Mouse (Mus musculus) splenic B cell, adult 2 months (primary cell): Measurements from ENCODE around the gene Robo2.

Experiments used
- DNase-seq: peaks from one replicate; pipeline ENCODE4 v3.0.0-alpha.2; 2011; ENCODE audit warnings: low read depth, low spot score
- H3K27me3 ChIP-seq: 2 replicates; pipeline ENCODE4 v1.6.1; 2012; ENCODE audit warnings: mild to moderate bottlenecking, low read length, moderate library complexity, mixed read lengths; ENCODE audit not compliant: control insufficient read depth, poor library complexity, insufficient read depth, severe bottlenecking
- H3K36me3 ChIP-seq: 2 replicates; pipeline ENCODE4 v1.6.1; 2012; ENCODE audit warnings: mild to moderate bottlenecking, low read length, moderate library complexity, mixed read lengths; ENCODE audit not compliant: control insufficient read depth, poor library complexity, insufficient read depth, severe bottlenecking

Gene Robo2

DNA sequence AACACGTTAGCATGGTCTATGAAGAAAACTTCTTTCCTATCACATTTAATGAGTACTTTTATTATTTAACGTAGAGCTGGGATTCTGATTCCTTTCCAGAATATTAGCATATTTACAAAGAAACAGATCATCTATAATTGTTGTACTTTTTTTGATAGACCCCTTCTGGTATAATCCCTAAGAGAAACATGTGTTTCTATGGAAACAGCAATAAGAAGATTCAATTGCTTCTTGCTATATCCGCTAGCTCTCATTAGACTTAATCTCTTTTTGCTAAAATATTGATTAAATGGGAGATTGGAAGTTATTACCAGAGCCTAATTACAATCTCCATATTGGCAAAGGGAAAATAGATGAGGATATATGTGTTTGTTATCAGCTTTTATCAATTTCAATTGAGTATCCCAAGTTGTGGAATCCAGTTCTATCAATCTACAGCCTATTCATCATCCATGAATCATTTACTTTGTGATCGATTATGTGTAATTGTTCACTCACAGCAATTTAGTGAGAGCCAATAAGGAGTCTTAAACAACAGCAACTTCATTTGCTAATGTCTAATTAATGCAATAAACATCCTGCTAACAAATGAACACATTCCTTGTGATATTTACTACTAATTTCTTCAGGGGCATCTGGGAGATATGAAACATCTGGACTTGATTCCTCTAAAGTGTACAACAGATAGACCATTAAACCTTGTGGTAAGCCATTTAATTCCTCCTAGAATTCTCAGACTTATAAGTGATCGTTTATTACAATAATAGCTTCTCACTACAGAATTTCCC is 472.0 kb downstream of the Robo2 start:
- Histone ChIP-seq H3K36me3 (no peaks in the 10 kb centered on the region), H3K27me3 (no peaks in the 10 kb centered on the region)
- DNase-seq = no peak

DNA sequence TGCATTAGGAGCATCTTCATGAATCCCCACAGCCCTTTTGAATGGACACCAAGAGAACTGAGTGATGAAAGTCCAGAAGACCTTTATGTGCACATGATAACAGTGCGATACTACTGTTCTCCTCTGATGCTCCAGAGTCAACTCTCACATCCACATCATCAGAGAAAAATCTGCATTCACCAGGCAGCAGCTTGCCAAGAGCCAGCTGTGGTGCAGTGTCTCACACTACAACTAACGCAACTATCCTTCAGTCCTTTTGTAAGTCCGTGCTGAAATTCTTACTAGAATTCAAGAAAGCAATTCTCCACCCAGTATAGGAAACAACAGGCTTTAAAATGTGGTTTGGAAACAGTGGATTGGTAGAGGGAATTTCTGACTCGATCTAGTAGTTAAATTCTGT is 481.3 kb downstream of the Robo2 start:
- H3K36me3 ChIP-seq = no peaks in the 10 kb centered on the region
- DNase-seq = no peak

DNA sequence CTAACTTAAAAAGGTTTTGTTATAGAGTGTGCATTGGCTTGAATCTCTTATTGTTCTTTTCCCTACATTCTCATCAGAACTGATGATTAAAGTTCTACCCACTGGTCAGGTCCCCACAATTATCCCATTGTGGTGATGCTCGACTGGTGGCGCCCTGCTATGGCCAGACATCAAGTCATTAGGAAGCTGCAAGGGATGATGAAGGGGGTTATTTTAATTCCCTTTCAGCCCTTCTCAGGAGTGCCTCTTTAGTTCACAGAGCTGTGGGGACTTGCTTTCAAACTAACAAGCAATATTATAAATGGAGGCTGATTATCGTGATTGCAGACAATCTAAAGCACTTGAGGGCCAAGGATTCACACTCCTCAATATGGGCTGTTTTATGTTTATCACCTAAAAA is 484.1 kb downstream of the Robo2 start:
- Histone ChIP-seq H3K27me3 (no peaks in the 10 kb centered on the region), H3K36me3 (no peaks in the 10 kb centered on the region)
- DNase-seq = no peak

More for the DNA sequence above, 481.3 kb downstream of the Robo2 start:
- H3K27me3 ChIP-seq = no peaks in the 10 kb centered on the region

DNA sequence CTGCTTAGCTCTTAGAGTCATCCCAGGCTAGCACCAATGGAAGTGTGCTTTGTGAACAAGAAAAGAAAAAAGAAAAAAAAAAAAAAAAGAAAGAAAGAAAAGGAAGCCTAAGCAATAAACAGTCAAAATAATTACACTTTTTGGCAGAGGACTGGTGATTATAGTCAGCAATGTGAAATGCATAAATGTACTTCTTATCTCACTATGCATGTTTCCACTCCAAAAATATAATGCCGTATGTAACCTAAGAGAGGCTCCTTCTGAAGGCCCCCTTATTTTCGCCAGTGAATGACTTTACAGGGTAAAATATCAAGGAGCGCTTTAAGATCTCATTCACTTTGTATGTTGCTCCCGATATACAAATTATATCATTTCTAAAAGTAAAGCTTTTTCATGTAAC is 496.2 kb downstream of the Robo2 start:
- Histone ChIP-seq H3K27me3 (no peaks in the 10 kb centered on the region), H3K36me3 (no peaks in the 10 kb centered on the region)
- no peak for DNase-seq

DNA sequence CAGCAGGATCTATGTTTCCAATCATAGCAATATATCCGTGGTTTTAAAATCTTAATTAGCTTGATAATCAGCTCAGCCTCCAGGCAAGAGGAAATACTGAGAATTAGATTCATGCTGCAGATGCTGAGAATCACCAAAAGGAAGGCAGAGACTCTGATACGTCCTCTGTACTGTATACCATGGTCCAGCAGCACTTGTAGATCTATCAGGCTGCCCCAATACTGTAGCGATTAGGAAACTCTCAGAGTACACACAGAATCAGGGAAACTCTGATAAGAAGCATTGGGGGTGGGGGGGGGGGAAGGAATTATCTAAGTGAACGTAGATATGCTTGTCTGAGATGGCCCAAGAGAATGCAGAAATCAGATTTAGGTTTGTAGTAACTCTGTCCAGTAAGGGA is 496.7 kb downstream of the Robo2 start:
- Histone ChIP-seq H3K27me3 (no peaks in the 10 kb centered on the region), H3K36me3 (no peaks in the 10 kb centered on the region)
- DNase-seq = no peak

DNA sequence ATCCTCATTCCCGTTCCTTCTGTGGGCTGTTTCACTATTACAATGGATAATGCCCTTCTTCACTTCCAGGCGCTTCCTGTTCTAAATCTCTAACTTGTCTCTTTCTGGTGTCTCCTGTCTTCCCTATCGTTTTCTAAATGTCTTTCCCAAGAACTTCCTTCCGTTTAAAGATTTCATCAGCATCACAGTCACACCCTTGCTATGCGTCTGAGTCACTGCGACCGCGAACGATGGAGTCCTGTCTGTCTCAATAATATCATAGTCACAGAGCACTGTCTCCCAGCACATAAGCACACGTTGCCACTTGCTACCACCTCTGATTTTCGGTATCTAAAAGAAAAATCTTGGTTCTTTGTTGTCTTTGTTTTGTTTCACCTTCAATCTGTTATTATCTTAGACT is 503.1 kb downstream of the Robo2 start:
- DNase-seq = no peak
- Histone ChIP-seq H3K36me3 (no peaks in the 10 kb centered on the region), H3K27me3 (no peaks in the 10 kb centered on the region)

DNA sequence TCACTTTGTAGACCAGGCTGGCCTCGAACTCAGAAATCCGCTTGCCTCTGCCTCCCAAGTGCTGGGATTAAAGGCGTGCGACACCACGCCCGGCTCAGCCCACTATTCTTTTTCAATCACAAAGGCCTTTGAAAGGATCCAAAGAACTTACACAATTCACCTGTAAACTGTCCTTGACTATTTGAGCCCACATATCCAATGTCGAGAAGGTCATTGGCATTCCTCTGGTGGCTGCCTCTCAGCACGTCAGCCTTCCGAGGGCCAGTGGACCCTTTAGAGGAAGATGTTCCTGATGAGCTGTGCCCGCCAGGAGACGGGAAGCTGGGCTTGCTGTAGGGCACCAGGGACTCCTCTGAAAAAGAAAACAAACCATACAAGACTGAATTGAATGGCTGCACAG is 514.8 kb downstream of the Robo2 start:
- DNase-seq = no peak
- Histone ChIP-seq H3K27me3 (no peaks in the 10 kb centered on the region; the same call in 1 of the 2 replicates), H3K36me3 (no peaks in the 10 kb centered on the region)

DNA sequence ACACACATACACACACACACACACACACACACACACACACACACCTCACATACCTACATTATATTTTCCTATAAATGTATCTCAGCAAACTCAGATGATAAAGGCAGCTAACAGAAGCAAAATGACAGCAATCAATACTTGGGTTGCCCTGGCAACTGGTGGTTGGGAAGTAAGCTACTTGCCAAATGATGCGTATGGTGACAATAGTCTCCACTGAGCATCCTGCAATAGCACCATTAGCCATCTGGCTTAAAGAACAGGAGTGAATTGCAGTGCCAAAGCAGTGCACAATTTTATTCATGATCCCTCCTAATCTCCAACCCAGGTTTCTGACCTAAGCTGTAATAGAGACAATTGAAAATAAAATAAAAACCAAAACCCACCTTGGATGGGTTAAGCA is 529.7 kb downstream of the Robo2 start:
- Histone ChIP-seq H3K27me3 (no peaks in the 10 kb centered on the region), H3K36me3 (no peaks in the 10 kb centered on the region)
- no peak for DNase-seq

DNA sequence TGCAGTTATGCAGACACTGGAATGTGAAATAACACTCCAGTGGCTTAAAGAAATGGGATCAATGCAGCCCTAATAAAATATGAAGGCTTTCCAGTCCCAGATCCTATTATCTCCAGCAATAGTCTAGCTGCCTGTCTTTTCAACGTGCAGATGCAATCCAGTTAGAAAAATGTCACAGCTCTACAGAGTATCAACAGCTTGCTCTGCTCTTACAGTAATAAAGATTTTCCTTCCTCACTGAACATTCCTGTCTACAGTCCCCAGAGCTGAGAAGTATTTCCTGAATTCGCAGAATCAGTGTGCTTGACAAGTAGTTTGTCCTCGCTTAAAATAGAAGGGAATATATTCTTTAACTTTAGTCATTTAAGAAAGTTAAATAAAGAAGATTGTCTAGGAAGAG is 533.7 kb downstream of the Robo2 start:
- DNase-seq = no peak
- Histone ChIP-seq H3K27me3 (no peaks in the 10 kb centered on the region), H3K36me3 (no peaks in the 10 kb centered on the region)

DNA sequence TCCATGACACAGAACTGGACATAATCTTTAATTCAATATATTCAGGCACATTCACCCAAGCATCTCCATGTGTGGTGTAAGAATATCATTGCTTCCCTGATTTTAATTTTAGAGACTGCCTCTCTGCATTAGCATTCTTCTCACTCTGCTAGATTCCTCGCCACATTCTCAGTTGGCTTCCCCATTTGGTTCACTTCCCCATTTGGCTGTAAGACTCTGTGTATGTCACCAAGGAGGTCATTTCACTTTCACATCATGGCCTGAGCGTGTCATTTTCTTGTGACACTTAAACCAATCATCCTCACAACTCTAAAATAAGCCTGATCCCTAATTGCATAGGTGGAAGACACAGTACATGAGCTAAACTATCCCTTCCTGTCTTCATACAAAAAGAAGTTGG is 536.6 kb downstream of the Robo2 start:
- H3K27me3 ChIP-seq = no peaks in the 10 kb centered on the region
- H3K36me3 ChIP-seq = no peaks in the 10 kb centered on the region
- peak; percentile 0 for DNase-seq

DNA sequence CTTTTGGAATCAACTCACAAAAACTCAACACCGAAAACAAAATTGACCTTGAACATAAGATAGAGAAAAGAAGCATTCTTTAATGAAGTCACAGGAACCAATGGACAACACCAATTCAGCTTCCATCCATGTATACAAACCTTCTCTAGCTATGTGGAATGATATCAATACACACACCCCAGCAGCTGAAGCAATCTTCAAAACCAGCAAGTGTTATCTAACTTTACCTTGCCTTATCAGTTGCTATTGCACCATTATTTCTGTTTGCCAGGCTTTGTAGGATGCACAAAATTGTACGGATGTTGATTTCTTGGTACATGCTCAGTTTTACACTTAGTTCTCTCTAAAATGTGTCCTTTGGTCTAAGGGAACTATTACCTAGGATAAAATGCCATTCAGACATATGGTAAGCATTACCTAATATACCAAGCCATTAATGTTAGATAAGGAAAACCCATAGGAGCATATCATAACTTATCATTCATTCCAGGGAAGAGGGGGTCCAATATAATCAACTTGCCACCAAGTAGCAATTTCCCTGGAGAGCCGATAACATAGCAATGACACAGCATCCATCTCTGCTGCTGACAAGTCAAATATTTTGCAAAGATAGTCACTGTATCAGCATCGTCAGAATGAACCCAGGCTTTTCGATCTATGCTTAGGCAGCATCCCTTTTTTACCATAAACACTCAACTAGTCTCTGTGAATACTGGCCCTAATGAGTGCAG is 537.6 kb downstream of the Robo2 start:
- DNase-seq = no peak
- H3K27me3 ChIP-seq = no peaks in the 10 kb centered on the region
- no peaks in the 10 kb centered on the region for H3K36me3 ChIP-seq

DNA sequence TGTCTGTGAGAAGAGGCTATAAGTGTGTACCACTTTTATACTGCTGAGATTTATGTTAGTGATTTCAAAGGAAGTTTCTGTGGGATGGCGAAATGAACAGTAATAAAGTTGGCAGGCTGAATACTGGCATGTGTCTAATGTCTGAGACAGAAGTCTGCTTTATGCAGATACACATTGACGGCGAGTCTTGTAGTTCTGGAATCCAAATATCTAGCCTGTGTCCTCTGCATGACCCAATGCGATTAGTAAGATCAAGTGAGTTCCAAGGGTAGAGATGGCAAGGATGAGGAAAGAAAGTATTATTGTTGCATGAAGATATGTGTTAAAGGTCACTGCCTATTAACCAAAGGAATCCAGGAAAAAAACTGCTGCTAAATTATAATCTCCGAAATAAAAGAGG is 541.3 kb downstream of the Robo2 start:
- H3K27me3 ChIP-seq = no peaks in the 10 kb centered on the region
- DNase-seq = no peak
- no peaks in the 10 kb centered on the region for H3K36me3 ChIP-seq

DNA sequence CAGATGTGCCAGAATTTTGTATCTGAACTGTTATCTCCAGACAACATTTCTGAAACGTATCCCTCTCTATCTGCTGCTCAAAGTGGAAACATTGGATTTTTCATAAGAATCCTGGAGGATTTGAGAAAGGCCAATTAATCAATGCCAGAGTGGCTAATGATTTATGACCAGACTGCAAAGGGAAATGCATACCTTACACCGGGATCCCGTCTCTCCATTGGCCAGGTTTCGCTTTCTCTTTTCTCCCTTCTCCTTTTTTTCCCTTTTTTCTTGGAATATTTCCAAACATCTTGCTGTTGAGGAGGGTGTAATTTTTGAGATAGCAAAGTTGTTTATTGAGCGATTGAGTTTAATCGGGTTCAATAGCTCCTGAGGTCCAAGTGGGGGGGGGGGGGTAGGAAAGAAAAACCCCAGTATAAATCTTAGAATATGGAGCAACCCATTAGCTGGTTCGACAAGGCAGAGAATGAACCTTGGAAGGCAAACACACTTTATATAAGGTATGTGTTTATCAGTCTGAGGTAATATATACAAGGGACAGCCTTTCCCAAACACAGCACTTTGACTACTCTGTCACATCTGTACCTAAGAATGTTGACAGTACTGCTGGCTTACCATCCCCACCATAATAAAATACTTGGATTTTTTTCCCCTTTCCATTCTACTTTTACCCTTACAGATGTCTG is 542.0 kb downstream of the Robo2 start:
- Histone ChIP-seq H3K27me3 (no peaks in the 10 kb centered on the region), H3K36me3 (no peaks in the 10 kb centered on the region)
- DNase-seq = no peak

DNA sequence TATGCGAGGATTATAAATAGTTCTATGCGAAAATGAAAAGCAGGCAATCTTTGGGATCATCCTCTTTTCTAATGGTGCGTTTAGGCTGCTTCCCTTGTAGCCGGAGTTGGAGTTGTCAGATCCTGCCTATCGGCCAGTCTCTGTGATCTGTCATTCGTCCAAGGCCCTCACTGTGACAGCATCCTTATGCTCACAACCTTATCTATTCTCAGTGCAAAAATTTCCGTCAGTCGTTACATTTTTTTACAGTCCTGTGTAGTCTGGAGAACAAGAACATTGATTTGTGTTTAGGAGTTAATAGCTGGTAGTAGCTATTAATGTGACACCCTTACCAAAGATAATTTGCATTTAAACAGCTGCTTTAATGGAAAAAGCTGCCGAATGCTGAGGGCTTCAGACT is 547.0 kb downstream of the Robo2 start:
- DNase-seq = no peak
- Histone ChIP-seq H3K27me3 (no peaks in the 10 kb centered on the region), H3K36me3 (no peaks in the 10 kb centered on the region)

DNA sequence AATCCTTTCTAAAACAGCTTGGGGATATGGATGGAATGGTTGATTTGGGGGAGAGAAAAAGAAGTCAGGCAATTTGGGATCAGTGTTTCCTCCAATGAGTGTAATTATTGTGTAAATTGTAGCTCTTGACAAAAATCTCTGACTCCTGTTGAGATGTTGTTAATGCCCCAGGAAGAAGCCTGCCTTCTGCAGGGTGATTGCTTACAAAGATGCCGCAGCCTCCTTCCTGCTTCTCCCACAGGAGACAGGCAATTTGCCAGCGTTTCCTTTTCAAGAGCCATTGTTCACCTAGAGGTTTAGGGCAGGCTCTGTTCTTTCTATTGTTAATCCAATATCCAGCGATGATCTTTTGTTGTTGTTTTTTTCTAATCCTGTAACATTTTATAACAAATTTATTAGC is 547.9 kb downstream of the Robo2 start:
- Histone ChIP-seq H3K36me3 (no peaks in the 10 kb centered on the region), H3K27me3 (no peaks in the 10 kb centered on the region)
- DNase-seq = no peak
